Mouse (Mus musculus) G1E (cell line): ENCODE measurements around the gene Slc50a1.

Source experiments
- CTCF ChIP-seq: IDR thresholded peaks from 2 replicates; pipeline ENCODE4 v1.5.1; 2012; ENCODE audit warnings: low read depth, low read length, inconsistent platforms, mixed read lengths
- GATA1 ChIP-seq: IDR thresholded peaks from 2 replicates; pipeline ENCODE4 v1.6.1; 2012; ENCODE audit warnings: borderline replicate concordance, low read length, inconsistent platforms, mixed read lengths
- GATA2 ChIP-seq: IDR thresholded peaks from 2 replicates; pipeline ENCODE4 v1.6.1; 2012; ENCODE audit warnings: low read depth, low read length, inconsistent platforms, borderline replicate concordance
- POLR2AphosphoS5 ChIP-seq: IDR thresholded peaks from 2 replicates; pipeline ENCODE4 v1.6.1; 2012; ENCODE audit warnings: low read depth, low read length, inconsistent platforms; ENCODE audit not compliant: insufficient replicate concordance
- TAL1 ChIP-seq: conservative IDR thresholded peaks from 2 replicates; pipeline ENCODE4 v1.6.1; 2012; ENCODE audit warnings: low read depth, low read length, inconsistent platforms, mixed read lengths

DNA sequence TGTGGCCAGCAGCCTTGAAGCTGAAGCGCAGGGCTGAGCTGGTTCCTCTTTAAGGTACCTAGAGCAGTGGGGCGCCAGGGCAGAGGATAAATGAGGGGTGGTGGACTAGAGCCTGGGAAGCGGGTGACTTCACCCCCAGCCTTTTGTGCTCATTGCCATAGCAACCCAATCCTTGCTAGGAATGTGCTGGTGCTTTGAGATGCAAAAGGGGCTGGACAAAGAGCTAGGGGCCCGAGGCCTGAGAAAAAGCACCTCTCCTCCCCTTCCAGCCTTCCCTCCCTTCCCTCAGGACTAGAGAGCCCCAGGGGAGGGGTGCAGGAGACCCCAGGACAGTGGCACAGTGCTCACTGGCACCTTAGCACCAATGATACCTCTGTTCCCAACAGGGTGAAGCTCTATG is 44.5 kb downstream of the Slc50a1 start:
- TF ChIP-seq CTCF (no peak), GATA1 (no peak), POLR2AphosphoS5 (no peak), GATA2 (no peak), TAL1 (no peak)
